Mouse (Mus musculus): Measurements from ENCODE around the gene Wsb1. TPM values are rescaled to one million over a fixed set of nuclear protein-coding genes. Genes with fewer than 3 reads are reported as not detected.

Gene Wsb1
- polyA plus RNA-seq, 1 experiment from 2014 or later, result 266 TPM

- ATAC-seq (ENCODE audit: insufficient read depth) (no peak), DNase-seq (no peak)
- Histone ChIP-seq H3K27ac (ENCODE audit: low read depth) (no peak overlapping the region), H3K4me1 (ENCODE audit: insufficient read depth) (no peaks in the 10 kb centered on the region), H3K9me3 (ENCODE audit: low read depth, low read length) (no peaks in the 10 kb centered on the region; the same call in 1 of the 2 replicates), H3K9ac (no peak overlapping the region), H3K36me3 (ENCODE audit: insufficient read depth) (no peaks in the 10 kb centered on the region), H3K4me2 (no peak overlapping the region), H3K27me3 (ENCODE audit: insufficient read depth, low read length) (no peaks in the 10 kb centered on the region), H3K4me3 (ENCODE audit: low read depth, low read length) (no peak overlapping the region)
- 82% methylated on average over 2 of the region's 2 CpGs for WGBS
- TF ChIP-seq CTCF (IDR thresholded peaks at IDR 0.05; ENCODE audit: low read depth), result no peak
These were observed 64.2 kb downstream of the Wsb1 start for GRCm38 (mm10) chr11:79190257-79190656.

Other genes with a start within 250 kb of the Wsb1 start
- 4.0 and 5.1 TPM in 2 replicates for gene Ksr1, start 108.3 kb downstream of the Wsb1 start, polyA plus RNA-seq (2014; fragmentation: Nextera tagmentation; extraction: Ambion mirVana)
- not detected in 2 replicates for gene Gm9964, start 42.2 kb upstream of the Wsb1 start, polyA plus RNA-seq (2014; fragmentation: Nextera tagmentation; extraction: Ambion mirVana)
- gene Nf1, start 85.0 kb upstream of the Wsb1 start, polyA plus RNA-seq (2014; fragmentation: Nextera tagmentation; extraction: Ambion mirVana), result 10.2 and 12.6 TPM in 2 replicates
- gene Omg, start 249.4 kb upstream of the Wsb1 start, polyA plus RNA-seq (2014; fragmentation: Nextera tagmentation; extraction: Ambion mirVana), result 0.37 and 0.38 TPM in 2 replicates